Mouse (Mus musculus): Measurements from ENCODE around the gene Lrrc8a. TPM values are rescaled to one million over a fixed set of nuclear protein-coding genes. Genes with fewer than 3 reads are reported as not detected.

The Lrrc8a gene
- polyA plus RNA-seq, 1 experiment from 2014 or later, result 58.2 TPM

DNA sequence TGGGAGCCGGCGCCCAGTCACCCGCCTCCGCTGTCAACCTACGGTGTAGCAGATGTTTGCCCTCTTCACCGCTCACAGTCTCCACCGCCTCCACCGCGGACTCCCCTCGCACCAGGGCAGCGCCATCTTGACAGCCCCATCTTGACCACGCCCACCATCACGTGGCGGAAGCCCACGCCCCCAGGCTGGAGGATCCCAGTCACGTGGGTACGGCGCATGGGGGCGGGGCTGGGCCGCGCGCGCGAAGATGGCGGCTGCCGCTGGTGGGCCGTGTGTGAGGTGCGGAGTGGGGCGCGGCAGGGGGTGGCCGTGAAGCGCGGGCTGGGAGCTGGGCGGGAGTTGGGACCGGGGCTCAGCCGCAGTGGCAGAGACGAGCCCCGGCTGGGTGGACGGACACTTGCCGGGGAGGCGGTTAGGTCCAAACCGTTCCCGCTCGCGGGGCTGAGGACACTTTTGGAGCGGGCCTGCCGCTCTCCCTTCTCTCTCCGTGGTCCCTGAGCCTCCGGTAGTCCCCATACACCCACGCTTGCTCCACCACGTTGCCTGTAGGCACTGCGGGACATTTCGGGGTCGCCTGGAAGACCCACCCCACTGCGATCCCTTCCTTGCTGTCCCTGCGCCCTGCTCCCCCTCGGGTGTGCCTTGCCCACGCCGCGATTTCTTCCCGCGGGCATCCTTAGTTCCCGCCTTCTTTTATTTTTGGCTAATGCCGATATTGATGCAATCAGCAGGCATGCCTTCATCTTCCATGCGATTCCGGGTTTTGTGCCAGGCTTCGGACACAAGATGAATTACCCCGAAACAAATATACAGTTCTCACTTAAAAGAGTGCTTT, 48.9 kb downstream of the Lrrc8a start, which contains the start of the genes Dolk and Nup188:
Gene Dolk (minus strand): TSS at position 143 of the 835 bp plus-strand sequence.
Gene Nup188 (plus strand): TSS at position 206 of the 835 bp plus-strand sequence.
- Histone ChIP-seq H3K4me1 (ENCODE audit: control insufficient read depth, insufficient read depth, low read length) (peaks cover 13% of the 10 kb centered on the region), H3K4me2 (ENCODE audit: low read depth, severe bottlenecking) (peak within 1 kb of the TSS; percentile 75), H3K9me3 (ENCODE audit: control insufficient read depth, low read length) (no peaks in the 10 kb centered on the region), H3K4me3 (ENCODE audit: low read depth, low read length) (peak within 1 kb of the TSS; percentile 84), H3K36me3 (ENCODE audit: control insufficient read depth, insufficient read depth, low read length) (0 out of 2 replicates have a peak, but pooled peaks cover 4% of the 10 kb centered on the region), H3K9ac (ENCODE audit: low read length) (peak within 1 kb of the TSS; percentile 79), H3K27me3 (ENCODE audit: control insufficient read depth, insufficient read depth, low read length) (no peaks in the 10 kb centered on the region), H3K27ac (replicated peaks; ENCODE audit: low read depth, low read length) (no peak within 1 kb of the TSS)
- under 1% methylated on average over 66 of the region's 68 CpGs for WGBS
- DNase-seq (ENCODE audit: low spot score) (peak; percentile 98), ATAC-seq (ENCODE audit: insufficient number of reproducible peaks, low FRiP score, low TSS enrichment, low read depth) (peak; percentile 92)

DNA sequence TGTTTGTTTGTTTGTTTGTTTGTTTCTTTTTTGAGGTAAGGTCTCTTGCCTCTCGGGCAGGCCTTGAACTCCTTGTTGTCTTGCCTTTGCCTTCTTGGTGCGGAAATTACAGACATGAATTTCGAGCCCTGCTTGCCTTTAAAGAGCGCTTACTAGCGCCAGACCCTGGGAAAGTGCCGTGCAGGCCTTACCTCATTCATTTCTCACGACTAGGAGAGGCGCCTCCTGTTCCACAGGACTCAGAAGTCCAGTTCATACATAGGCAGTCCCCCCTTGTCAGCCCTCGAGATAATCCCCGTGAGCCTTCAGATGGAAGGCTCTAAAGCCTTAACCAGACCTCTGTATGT, 49.5 kb downstream of the Lrrc8a start:
- 0 out of 2 replicates have a peak, but pooled peaks cover 4% of the 10 kb centered on the region for H3K36me3 ChIP-seq (ENCODE audit: control insufficient read depth, insufficient read depth, low read length)

DNA sequence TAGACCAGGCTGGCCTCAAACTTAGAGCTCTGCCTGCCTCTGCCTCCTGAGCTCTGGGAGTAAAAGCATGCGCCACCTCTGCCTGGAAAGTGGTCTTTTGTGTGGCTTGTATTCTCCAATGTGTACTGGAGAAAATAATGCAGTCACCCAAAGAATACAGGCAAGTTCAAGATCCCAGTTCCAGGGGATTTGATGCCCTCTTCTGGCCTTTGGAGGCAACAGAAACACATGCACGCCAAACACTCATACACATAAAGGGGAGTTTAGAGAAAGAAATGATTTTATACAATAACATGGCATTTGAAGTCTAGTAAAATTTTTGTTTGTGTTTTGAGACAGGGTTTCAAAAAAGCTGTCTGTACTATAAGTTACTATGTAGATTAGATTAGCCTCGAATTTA, 62.0 kb downstream of the Lrrc8a start:
- H3K9ac ChIP-seq (ENCODE audit: low read length), result no peak overlapping the region
- H3K27me3 ChIP-seq (ENCODE audit: control insufficient read depth, insufficient read depth, low read length), result no peaks in the 10 kb centered on the region
- H3K4me1 ChIP-seq (ENCODE audit: control insufficient read depth, insufficient read depth, low read length), result no peaks in the 10 kb centered on the region
- no peak overlapping the region for H3K4me2 ChIP-seq (ENCODE audit: low read depth, severe bottlenecking)
- H3K4me3 ChIP-seq (ENCODE audit: low read depth, low read length), result no peak overlapping the region
- 86% methylated on average over 3 of the region's 3 CpGs for WGBS
- H3K27ac ChIP-seq (replicated peaks; ENCODE audit: low read depth, low read length), result no peak overlapping the region
- ATAC-seq (ENCODE audit: insufficient number of reproducible peaks, low FRiP score, low TSS enrichment, low read depth), result no peak
- no peaks in the 10 kb centered on the region for H3K9me3 ChIP-seq (ENCODE audit: control insufficient read depth, low read length)
- peaks cover 17% of the 10 kb centered on the region; the same call in 1 of the 2 replicates for H3K36me3 ChIP-seq (ENCODE audit: control insufficient read depth, insufficient read depth, low read length)
- DNase-seq (ENCODE audit: low spot score), result no peak

More for the DNA sequence above, 49.5 kb downstream of the Lrrc8a start:
- Histone ChIP-seq H3K4me2 (ENCODE audit: low read depth, severe bottlenecking) (peak overlapping the region; percentile 59), H3K9ac (ENCODE audit: low read length) (peak overlapping the region; percentile 79), H3K4me1 (ENCODE audit: control insufficient read depth, insufficient read depth, low read length) (peaks cover 13% of the 10 kb centered on the region), H3K27me3 (ENCODE audit: control insufficient read depth, insufficient read depth, low read length) (no peaks in the 10 kb centered on the region), H3K4me3 (ENCODE audit: low read depth, low read length) (peak overlapping the region; percentile 84), H3K9me3 (ENCODE audit: control insufficient read depth, low read length) (no peaks in the 10 kb centered on the region), H3K27ac (replicated peaks; ENCODE audit: low read depth, low read length) (no peak overlapping the region)
- no peak for ATAC-seq (ENCODE audit: insufficient number of reproducible peaks, low FRiP score, low TSS enrichment, low read depth)
- peak; percentile 50 for DNase-seq (ENCODE audit: low spot score)
- WGBS, result under 1% methylated on average over 10 of the region's 10 CpGs

DNA sequence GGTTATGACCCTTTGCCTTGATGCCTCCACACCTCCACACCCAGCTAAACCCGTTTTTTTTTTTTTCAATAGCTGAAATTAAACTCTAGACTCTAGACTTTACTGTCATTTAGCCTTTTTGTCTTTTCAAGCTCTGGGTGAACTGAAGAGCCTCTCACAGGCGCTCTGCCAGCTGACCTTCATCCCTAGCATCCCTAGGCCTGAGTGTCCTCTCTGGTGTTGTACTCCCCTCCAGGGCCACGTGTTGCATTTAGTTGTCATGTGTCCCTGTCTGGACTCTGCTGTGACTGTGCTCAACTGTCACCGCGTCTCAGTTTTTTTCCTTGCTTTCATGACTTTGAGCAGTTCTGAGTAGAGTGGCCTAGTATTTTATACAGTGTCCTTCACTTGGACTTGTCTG, 62.5 kb downstream of the Lrrc8a start:
- H3K4me2 ChIP-seq (ENCODE audit: low read depth, severe bottlenecking), result no peak overlapping the region
- no peaks in the 10 kb centered on the region for H3K27me3 ChIP-seq (ENCODE audit: control insufficient read depth, insufficient read depth, low read length)
- no peak overlapping the region for H3K27ac ChIP-seq (replicated peaks; ENCODE audit: low read depth, low read length)
- H3K9me3 ChIP-seq (ENCODE audit: control insufficient read depth, low read length), result no peaks in the 10 kb centered on the region
- H3K4me1 ChIP-seq (ENCODE audit: control insufficient read depth, insufficient read depth, low read length), result no peaks in the 10 kb centered on the region
- peaks cover 22% of the 10 kb centered on the region; the same call in 1 of the 2 replicates for H3K36me3 ChIP-seq (ENCODE audit: control insufficient read depth, insufficient read depth, low read length)
- DNase-seq (ENCODE audit: low spot score) (no peak), ATAC-seq (ENCODE audit: insufficient number of reproducible peaks, low FRiP score, low TSS enrichment, low read depth) (no peak)
- H3K9ac ChIP-seq (ENCODE audit: low read length), result no peak overlapping the region
- H3K4me3 ChIP-seq (ENCODE audit: low read depth, low read length), result no peak overlapping the region
- WGBS, result 86% methylated on average over 5 of the region's 5 CpGs

DNA sequence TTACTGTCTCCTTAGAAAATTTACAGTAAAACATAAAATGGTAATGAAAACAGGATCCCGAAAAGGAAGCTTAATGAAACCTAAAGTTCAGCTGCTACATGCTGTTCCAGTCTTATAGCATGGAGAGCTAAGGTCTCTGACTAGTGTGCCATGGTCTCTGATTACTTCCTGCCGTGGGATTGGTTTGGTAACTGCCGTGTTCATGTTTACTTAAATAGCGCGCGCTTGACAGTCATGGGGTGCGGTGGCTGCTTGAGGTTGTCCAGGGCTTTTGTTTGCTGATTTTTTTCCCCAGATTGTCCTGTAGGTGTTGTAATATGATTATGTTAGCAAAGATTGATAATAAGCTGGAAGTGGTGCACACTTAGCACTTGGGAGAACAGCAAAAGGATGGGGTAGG, 68.6 kb downstream of the Lrrc8a start:
- ATAC-seq (ENCODE audit: insufficient number of reproducible peaks, low FRiP score, low TSS enrichment, low read depth) (no peak), DNase-seq (ENCODE audit: low spot score) (no peak)
- Histone ChIP-seq H3K9ac (ENCODE audit: low read length) (no peak overlapping the region), H3K27ac (replicated peaks; ENCODE audit: low read depth, low read length) (no peak overlapping the region), H3K9me3 (ENCODE audit: control insufficient read depth, low read length) (no peaks in the 10 kb centered on the region), H3K4me1 (ENCODE audit: control insufficient read depth, insufficient read depth, low read length) (no peaks in the 10 kb centered on the region), H3K4me2 (ENCODE audit: low read depth, severe bottlenecking) (no peak overlapping the region), H3K36me3 (ENCODE audit: control insufficient read depth, insufficient read depth, low read length) (peaks cover 45% of the 10 kb centered on the region), H3K4me3 (ENCODE audit: low read depth, low read length) (no peak overlapping the region), H3K27me3 (ENCODE audit: control insufficient read depth, insufficient read depth, low read length) (no peaks in the 10 kb centered on the region)
- WGBS, result 94% methylated on average over 7 of the region's 7 CpGs

DNA sequence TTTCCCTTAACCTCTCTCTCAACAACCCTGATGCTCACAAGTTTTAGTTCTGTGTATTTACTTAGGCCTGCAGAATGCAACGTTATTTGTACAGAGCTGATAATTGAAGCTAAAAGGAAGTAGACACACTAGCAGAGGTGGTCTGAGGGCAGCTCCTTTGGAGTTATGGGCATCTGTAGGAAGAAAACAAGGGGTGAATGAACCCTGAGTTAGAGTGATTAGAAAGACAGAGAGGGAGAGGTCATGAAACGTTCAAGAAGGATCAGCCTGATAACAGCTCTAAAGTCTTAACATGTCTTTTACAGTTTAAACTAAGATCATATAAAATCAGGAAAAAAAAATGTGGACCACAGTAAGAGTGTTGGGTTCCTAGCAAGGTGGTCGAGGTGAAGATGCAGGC, 71.8 kb downstream of the Lrrc8a start:
- Histone ChIP-seq H3K4me2 (ENCODE audit: low read depth, severe bottlenecking) (no peak overlapping the region), H3K4me3 (ENCODE audit: low read depth, low read length) (no peak overlapping the region), H3K9ac (ENCODE audit: low read length) (no peak overlapping the region), H3K27me3 (ENCODE audit: control insufficient read depth, insufficient read depth, low read length) (no peaks in the 10 kb centered on the region), H3K36me3 (ENCODE audit: control insufficient read depth, insufficient read depth, low read length) (peaks cover 48% of the 10 kb centered on the region), H3K4me1 (ENCODE audit: control insufficient read depth, insufficient read depth, low read length) (no peaks in the 10 kb centered on the region), H3K27ac (replicated peaks; ENCODE audit: low read depth, low read length) (no peak overlapping the region), H3K9me3 (ENCODE audit: control insufficient read depth, low read length) (no peaks in the 10 kb centered on the region)
- WGBS, result 88% methylated on average over 3 of the region's 3 CpGs
- DNase-seq (ENCODE audit: low spot score) (no peak), ATAC-seq (ENCODE audit: insufficient number of reproducible peaks, low FRiP score, low TSS enrichment, low read depth) (no peak)

DNA sequence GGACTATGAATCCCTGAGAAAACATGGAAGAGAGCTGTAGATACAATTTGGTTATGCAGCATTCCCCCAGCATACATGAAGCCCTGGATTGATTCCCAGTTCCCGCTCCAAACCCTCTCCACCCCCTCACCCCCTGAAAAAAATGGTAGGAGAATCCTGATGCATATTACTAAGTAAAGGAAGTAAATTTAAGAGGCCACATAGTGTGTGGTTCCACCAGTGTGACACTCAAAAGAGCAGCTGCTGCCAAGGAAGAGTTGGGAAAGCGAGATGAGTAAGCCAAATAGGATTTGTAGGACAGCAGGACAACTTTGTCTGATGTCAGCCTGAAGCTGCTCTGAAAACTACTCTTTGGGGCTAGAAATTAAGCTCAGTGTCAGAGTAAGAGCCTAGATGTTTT, 74.0 kb downstream of the Lrrc8a start:
- Histone ChIP-seq H3K36me3 (ENCODE audit: control insufficient read depth, insufficient read depth, low read length) (peaks cover 45% of the 10 kb centered on the region), H3K4me2 (ENCODE audit: low read depth, severe bottlenecking) (no peak overlapping the region), H3K9me3 (ENCODE audit: control insufficient read depth, low read length) (no peaks in the 10 kb centered on the region)

More for the DNA sequence above, 74.0 kb downstream of the Lrrc8a start:
- Histone ChIP-seq H3K4me1 (ENCODE audit: control insufficient read depth, insufficient read depth, low read length) (no peaks in the 10 kb centered on the region), H3K27me3 (ENCODE audit: control insufficient read depth, insufficient read depth, low read length) (no peaks in the 10 kb centered on the region), H3K9ac (ENCODE audit: low read length) (no peak overlapping the region), H3K4me3 (ENCODE audit: low read depth, low read length) (no peak overlapping the region), H3K27ac (replicated peaks; ENCODE audit: low read depth, low read length) (no peak overlapping the region)
- DNase-seq (ENCODE audit: low spot score) (no peak), ATAC-seq (ENCODE audit: insufficient number of reproducible peaks, low FRiP score, low TSS enrichment, low read depth) (no peak)
- 93% methylated on average over 2 of the region's 2 CpGs for WGBS
